Mouse (Mus musculus) CH12.LX (cell line): ENCODE results near the gene Dhx33.

Source experiments
- CTCF ChIP-seq, 2 experiments: IDR thresholded peaks in 1 of 2; conservative IDR thresholded peaks in 1 of 2; 2 replicates each; pipeline ENCODE4 v1.5.1; 2011 to 2012; ENCODE audit warnings: low read depth in 2 of 2, low read length in 2 of 2, improper control_type of control experiment in 1 of 2, inconsistent platforms in 1 of 2, mild to moderate bottlenecking in 1 of 2, moderate library complexity in 1 of 2
- ZNF384 ChIP-seq: IDR thresholded peaks from 2 replicates; pipeline ENCODE4 v1.6.1; 2012; ENCODE audit warnings: low read depth, low read length, improper control_type of control experiment, inconsistent platforms

DNA sequence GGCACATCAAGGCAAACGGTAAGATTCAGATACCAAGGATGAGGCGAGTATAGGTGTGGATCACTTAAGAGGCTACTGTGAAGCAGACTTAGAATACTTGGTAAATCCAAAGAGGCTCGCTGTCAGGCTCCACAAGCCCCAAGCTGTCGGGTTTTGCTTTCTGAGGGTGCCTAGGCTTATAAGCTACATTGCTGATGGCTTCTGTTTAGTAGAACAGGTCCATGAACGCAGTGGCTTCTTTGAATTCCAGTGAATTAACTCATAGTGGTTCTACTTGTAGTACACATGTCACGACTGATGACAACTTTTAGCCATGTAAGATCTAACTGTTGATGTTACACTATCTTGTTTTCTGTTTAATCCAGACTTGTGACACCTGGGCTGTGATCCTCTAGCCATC, 26.9 kb downstream of the Dhx33 start:
- no peak for TF ChIP-seq CTCF (conservative IDR thresholded peaks at IDR 0.05 in 1 of 2, IDR thresholded peaks at IDR 0.05 in 1 of 2; ENCODE audit: low read depth in 2 of 2, low read length in 2 of 2)
- TF ChIP-seq ZNF384 = no peak
